In genomic region chr14:117048951-117049350, GRCm38 (mm10) we compare ENCODE assay signal across 28 mouse cellular contexts.
A peak's percentile ranks its signal among the peaks of the same experiment; 100 is the strongest.
DNase-seq lines count a peak whose midpoint lies in the region; ATAC-seq lines count a peak whose summit lies in the region.
"Had no signal": no experiment of that assay in that cellular context is flagged by ENCODE, and none has a peak within 500 bp of the region (broad histone marks: within the 10 kb centered on the region; RNA-seq: fewer than 3 reads in every experiment).

No protein-coding gene starts in this region.

- no peak overlapping the region for H3K27ac ChIP-seq in embryonic facial prominence, embryonic 11.5 days (replicated peaks; ENCODE audit: low read depth, low read length)
- H3K27ac ChIP-seq in embryonic facial prominence, embryonic 10.5 days (replicated peaks), result no peak overlapping the region
- H3K27ac ChIP-seq: embryonic facial prominence, embryonic 13.5 days; embryonic facial prominence, embryonic 15.5 days; forebrain, embryonic 10.5 days; forebrain, embryonic 12.5 days had no signal

- WGBS in embryonic facial prominence, embryonic 11.5 days, result 34% methylated on average over 2 of the region's 2 CpGs
- WGBS in embryonic facial prominence, embryonic 10.5 days, result 40% methylated on average over 2 of the region's 2 CpGs

- no peaks in the 10 kb centered on the region for H3K36me3 ChIP-seq in embryonic facial prominence, embryonic 11.5 days (replicated peaks; ENCODE audit: control insufficient read depth, insufficient read depth, low read depth, low read length)
- H3K36me3 ChIP-seq in embryonic facial prominence, embryonic 10.5 days (replicated peaks), result no peaks in the 10 kb centered on the region
- H3K36me3 ChIP-seq: embryonic facial prominence, embryonic 13.5 days; embryonic facial prominence, embryonic 15.5 days; forebrain, embryonic 10.5 days; forebrain, embryonic 12.5 days; G1E had no signal

- no peak overlapping the region for H3K9ac ChIP-seq in embryonic facial prominence, embryonic 11.5 days (replicated peaks; ENCODE audit: low read length)
- H3K9ac ChIP-seq: embryonic facial prominence, embryonic 13.5 days; embryonic facial prominence, embryonic 15.5 days; forebrain, embryonic 12.5 days had no signal

- H3K4me2 ChIP-seq in embryonic facial prominence, embryonic 11.5 days (ENCODE audit: low read depth, low read length), result no peak overlapping the region
- H3K4me2 ChIP-seq: embryonic facial prominence, embryonic 13.5 days; embryonic facial prominence, embryonic 15.5 days; forebrain, embryonic 12.5 days had no signal

- H3K9me3 ChIP-seq in embryonic facial prominence, embryonic 11.5 days (replicated peaks; ENCODE audit: control insufficient read depth, low read length), result no peaks in the 10 kb centered on the region
- no peaks in the 10 kb centered on the region for H3K9me3 ChIP-seq in embryonic facial prominence, embryonic 10.5 days
- H3K9me3 ChIP-seq: embryonic facial prominence, embryonic 13.5 days; embryonic facial prominence, embryonic 15.5 days; forebrain, embryonic 10.5 days; forebrain, embryonic 12.5 days had no signal

- ATAC-seq in embryonic facial prominence, embryonic 11.5 days (replicated peaks; ENCODE audit: insufficient number of reproducible peaks, low FRiP score, low TSS enrichment, low read depth), result no peak
- ATAC-seq: activated CD4-positive, CD25-positive, alpha-beta regulatory T cell, adult 4 months; CD4-positive, CD25-positive, alpha-beta regulatory T cell, adult 4 months; forebrain, embryonic 14.5 days; forebrain, embryonic 16.5 days; Patski had no signal

- no peaks in the 10 kb centered on the region for H3K27me3 ChIP-seq in embryonic facial prominence, embryonic 11.5 days (ENCODE audit: control insufficient read depth, insufficient read depth, low read length)
- H3K27me3 ChIP-seq in embryonic facial prominence, embryonic 10.5 days (replicated peaks; ENCODE audit: low read depth, poor library complexity, severe bottlenecking), result no peaks in the 10 kb centered on the region
- H3K27me3 ChIP-seq: CH12.LX; embryonic facial prominence, embryonic 13.5 days; embryonic facial prominence, embryonic 15.5 days; forebrain, embryonic 12.5 days; Patski had no signal

- intact Hi-C loops in heart, postnatal 25 days (cut with DNase I), result no loop called here

- peak; percentile 33 for DNase-seq in embryo, embryonic 10.5 days (ENCODE audit: low spot score)
- no peak for DNase-seq in embryo, embryonic 10 days (ENCODE audit: low spot score)
- peak; percentile 13 for DNase-seq in embryonic facial prominence, embryonic 11.5 days (ENCODE audit: low spot score)
- no peak for DNase-seq in embryonic facial prominence, embryonic 10.5 days (ENCODE audit: low spot score)
- peak; percentile 60 for DNase-seq in hindlimb bud, embryonic 11.5 days (ENCODE audit: extremely low spot score, low read depth, low spot score)
- DNase-seq in lung, postnatal 25 days (ENCODE audit: low spot score), result no peak
- no peak for DNase-seq in heart, postnatal 25 days (ENCODE audit: low spot score)
- DNase-seq: adrenal gland, adult 8-10 months; adrenal gland, postnatal 14 days; adrenal gland, postnatal 36 days; B cell, adult 2 months; cerebellum, adult 11-12 months; cerebellum, adult 2 months; cerebellum, adult 9-10 months; cerebellum, postnatal 10 days; cerebellum, postnatal 25 days had no signal

- no peak overlapping the region for H3K4me3 ChIP-seq in embryonic facial prominence, embryonic 11.5 days (ENCODE audit: low read depth, low read length)
- no peak overlapping the region for H3K4me3 ChIP-seq in embryonic facial prominence, embryonic 10.5 days
- H3K4me3 ChIP-seq: embryonic facial prominence, embryonic 13.5 days; embryonic facial prominence, embryonic 15.5 days; erythroblast, embryonic 14.5 days; forebrain, embryonic 10.5 days; forebrain, embryonic 12.5 days had no signal

- no peaks in the 10 kb centered on the region for H3K4me1 ChIP-seq in embryonic facial prominence, embryonic 11.5 days (ENCODE audit: control insufficient read depth, insufficient read depth, low read length)
- H3K4me1 ChIP-seq in embryonic facial prominence, embryonic 10.5 days, result peaks cover 23% of the 10 kb centered on the region
- H3K4me1 ChIP-seq: embryonic facial prominence, embryonic 15.5 days had no signal

Comparison
In these comparisons a context has a peak if more than half of its experiments do, and no peak if none do; other contexts are left out.
1. DNase-seq: peak in embryo, embryonic 10.5 days (single experiment), embryonic facial prominence, embryonic 11.5 days (single experiment) and hindlimb bud, embryonic 11.5 days (single experiment); none in embryo, embryonic 10 days (single experiment), embryonic facial prominence, embryonic 10.5 days (single experiment), lung, postnatal 25 days (single experiment) and heart, postnatal 25 days (single experiment).